Mouse (Mus musculus) adrenal gland, postnatal 10 days (tissue): ENCODE results near the gene Hist1h3c. TPM values are rescaled to one million over a fixed set of nuclear protein-coding genes. Genes with fewer than 3 reads are reported as not detected.
A peak's percentile ranks its signal among the peaks of the same experiment; 100 is the strongest.

Source experiments
- DNase-seq: peaks from one replicate; pipeline ENCODE4 v3.0.0; 2021; ENCODE audit warnings: mixed read lengths
- total RNA-seq, 2 experiments: library from RNA; stranded (reverse); gene quantifications; 2 replicates each; pipeline ENCODE4 v1.2.3; 2021

The Hist1h3c gene
- total RNA-seq, 2 experiments from 2014 or later = 127 to 144 TPM

DNA sequence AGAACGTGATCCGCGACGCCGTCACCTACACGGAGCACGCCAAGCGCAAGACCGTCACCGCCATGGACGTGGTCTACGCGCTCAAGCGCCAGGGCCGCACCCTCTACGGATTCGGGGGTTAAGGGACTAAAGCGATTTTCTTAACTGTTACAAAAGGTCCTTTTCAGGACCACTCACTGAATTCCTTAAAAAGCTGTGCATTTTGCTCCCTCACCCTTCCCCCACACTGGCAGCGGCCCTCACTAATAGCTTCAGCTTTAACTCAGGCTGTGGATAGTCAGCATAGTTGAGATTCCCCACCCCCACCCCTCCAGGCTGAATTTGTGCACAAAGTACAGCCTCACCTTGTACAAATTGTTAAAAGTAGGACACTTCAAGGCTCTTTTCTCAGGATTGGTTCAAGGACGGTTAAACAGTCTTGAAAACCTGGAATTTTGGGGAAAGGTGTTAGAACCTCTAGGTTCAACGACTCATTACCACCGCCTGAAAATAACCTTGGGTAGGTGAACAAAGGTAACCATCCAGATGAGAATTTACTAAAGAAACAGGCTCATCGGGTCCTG, 11.9 kb upstream of the Hist1h3c start:
- no peak for DNase-seq

DNA sequence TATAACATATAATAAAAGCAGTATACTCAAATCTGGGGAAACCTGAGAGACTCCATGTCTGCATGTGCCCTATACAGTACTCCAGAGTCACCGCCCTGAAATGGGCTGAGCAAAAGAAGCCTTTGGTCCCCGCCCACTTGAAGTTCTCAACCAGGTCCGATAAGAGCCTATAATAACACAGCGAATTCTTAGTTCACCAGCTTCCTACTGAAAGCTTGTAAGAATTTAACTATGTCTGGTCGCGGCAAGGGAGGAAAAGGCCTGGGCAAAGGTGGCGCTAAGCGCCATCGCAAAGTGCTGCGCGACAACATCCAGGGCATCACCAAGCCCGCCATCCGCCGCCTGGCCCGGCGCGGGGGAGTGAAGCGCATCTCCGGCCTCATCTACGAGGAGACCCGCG, 11.4 kb upstream of the Hist1h3c start, which contains the start of gene Hist1h4b:
Gene Hist1h4b, plus strand, starts transcription at position 224 of the 400 bp plus-strand sequence.
- peak; percentile 91 for DNase-seq

DNA sequence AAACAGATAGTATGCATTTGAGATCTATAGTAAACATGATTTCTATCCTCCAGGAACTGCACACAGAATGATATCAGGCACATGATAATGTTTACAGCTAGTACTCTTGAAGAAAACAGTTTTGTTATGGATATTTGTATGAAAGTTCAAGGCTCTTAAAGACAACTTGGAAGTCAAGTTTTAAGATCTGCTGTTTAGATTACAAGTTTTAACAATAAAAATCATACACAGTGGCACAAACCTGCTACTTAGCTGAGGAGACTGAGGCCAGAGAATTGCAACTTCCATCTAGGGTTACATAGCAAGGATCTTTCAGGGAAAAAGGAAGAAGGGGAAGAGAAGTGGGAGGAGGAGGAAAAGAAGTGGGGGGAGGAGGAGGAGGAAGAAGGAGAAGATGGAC, 9.6 kb upstream of the Hist1h3c start:
- DNase-seq = no peak

DNA sequence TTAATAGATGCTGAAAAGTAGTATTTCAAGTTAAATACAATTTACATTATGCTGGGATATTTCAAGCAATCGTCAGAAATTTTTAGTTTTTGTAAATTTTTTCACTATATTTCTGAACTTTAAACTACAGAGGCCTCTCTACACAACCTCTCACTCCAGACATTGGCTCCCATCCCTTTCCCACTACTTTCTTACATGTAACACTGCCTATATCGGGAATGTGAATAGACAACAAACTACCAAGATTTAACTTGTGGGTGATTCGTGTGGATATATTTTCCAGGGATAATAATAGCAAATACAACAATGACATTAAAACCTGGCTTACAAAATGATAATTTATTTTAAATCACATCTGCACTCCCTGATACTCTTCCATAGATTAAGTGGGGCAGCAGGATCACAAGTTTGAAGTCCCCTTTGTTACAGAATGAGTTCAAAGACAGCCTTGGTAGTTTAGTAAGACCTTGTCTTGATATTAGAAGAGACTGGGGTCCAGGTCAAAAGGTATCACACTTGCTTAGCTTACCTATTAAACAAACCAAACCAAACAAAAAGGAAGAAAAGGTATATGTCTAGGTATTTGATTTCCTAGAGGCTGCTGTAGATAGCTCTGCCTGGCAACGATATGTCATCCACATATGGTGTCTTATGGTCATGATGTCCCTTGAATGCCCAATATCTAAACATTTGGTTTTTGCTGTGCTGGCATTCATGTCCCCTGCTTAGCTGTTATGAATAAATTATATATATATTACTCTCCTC, 8.1 kb upstream of the Hist1h3c start:
- DNase-seq = no peak

DNA sequence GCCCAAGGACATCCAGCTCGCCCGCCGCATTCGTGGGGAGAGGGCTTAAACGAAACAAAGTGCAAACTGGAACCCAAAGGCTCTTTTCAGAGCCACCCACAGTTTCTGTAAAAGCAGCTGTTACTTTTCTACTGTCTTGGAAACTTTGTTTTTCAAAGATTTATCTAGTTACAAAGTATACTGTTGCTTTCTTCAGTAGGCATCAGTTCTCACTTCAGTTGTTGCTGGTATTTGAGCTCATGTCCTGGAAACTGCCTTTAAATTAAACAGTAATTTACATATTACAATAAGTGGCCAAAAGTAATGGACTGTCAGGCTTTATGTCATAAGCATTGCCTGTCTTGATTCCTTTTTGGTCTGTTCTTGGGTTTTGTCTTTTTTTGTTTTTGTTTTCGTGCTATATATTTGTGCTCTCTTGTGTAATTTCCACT, 7.4 kb upstream of the Hist1h3c start:
- DNase-seq = no peak

DNA sequence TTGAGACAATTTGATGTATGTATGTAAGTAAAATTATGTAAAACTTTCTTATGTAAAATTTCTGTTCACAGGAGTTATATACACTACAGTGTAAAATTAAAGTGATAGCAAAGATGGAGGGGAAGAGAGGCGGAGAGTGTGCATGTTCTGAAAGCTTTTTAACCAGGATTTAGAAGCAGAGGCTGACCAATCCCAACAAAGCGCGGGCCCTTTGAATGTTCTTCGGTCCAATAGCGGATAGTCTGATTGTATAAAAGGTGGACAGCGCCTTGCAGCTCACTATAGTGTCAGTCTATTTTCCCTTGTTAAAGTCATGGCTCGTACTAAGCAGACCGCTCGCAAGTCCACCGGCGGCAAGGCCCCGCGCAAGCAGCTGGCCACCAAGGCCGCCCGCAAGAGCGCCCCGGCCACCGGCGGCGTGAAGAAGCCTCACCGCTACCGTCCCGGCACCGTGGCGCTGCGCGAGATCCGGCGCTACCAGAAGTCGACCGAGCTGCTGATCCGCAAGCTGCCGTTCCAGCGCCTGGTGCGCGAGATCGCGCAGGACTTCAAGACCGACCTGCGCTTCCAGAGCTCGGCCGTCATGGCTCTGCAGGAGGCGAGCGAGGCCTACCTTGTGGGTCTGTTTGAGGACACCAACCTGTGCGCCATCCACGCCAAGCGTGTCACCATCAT, 6.8 kb upstream of the Hist1h3c start, which contains the start of gene Hist1h3b:
Gene Hist1h3b, plus strand, starts transcription at position 201 of the 675 bp plus-strand sequence.
- peak; percentile 93 for DNase-seq

DNA sequence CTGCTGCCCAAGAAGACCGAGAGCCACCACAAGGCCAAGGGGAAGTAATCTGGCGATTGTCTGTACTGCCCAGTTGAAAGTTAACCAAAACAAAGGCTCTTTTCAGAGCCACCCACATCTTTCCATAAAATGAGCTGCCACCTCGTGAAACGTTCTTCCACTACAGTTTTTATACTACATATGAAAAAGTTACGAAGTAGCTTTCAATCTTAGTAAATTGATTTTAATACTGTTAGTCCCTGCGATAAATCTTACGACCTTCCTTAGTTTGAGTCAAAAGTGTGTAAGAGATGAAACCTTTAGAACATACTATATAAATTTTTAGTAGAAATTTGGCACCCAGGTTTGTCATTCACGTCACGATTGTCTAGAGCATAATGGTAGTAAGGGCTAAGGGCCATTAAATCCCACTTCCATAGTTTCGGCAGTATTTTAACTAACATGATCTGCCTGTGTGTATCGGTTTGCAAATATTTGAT, 6.1 kb upstream of the Hist1h3c start:
- DNase-seq = no peak

DNA sequence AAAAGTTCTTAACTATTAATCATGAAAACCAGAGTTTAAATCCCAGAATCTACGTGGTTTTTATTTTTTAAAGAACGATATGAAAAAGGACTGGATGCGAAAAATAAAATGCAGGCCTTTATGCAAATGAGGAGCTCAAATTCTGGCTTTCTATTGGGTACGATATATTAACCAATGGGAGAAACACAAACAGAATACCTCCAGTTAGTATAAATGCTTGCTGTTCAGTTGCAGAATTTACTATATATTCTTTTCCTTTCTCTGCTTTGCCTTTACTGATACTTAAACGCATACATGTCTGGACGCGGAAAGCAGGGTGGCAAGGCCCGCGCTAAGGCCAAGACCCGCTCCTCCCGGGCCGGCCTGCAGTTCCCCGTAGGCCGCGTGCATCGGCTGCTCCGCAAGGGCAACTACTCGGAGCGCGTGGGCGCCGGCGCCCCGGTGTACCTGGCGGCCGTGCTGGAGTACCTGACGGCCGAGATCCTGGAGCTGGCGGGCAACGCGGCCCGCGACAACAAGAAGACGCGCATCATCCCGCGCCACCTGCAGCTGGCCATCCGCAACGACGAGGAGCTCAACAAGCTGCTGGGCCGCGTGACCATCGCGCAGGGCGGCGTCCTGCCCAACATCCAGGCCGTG, 5.6 kb upstream of the Hist1h3c start, which contains the start of gene Hist1h2ab:
Gene Hist1h2ab, plus strand, starts transcription at position 288 of the 639 bp plus-strand sequence.
- peak; percentile 61 for DNase-seq

DNA sequence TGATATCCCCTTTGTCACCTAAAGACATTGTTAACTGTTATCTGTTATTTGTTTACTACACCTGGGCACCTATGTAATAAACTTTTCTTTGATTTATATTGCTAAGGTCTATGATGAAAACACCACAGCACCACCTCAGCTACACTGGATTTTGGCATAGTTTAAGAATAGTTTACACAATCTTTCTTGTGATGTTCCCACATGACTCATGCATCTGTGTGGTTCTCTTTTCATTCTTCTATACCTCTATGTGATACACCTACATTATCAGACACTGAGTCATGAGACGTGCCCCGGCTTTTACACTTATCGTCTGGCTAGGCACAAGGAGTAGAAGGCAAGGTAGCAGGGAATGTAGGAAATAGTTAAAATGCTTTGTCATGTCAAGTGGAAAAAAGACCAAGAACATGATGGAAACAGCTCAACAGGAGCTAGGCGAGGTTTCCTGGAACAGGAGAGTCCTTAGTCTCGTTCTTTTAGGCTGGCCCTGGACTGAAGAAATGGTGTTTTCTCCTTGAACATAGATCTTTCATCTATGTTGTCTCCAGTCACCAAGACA, 4.2 kb upstream of the Hist1h3c start:
- no peak for DNase-seq

DNA sequence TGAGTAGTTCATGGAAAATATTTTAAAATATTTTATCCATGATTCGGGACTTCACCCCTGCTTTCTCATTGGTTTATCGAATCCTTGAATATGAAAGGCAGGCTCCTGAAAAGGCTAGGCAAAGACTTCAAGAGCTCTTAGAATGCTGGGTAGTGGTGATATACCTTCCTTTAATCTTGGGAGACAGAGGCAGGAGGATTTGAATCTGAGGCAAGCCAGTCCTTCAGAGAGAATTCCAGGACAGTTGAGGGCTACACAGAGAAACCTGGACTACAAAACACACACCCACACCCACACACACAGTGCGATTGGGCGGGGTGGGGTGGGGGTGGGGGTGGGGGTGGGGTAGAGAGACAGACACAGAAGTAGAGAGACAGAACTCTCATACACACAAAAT, 2.5 kb upstream of the Hist1h3c start:
- DNase-seq = no peak

DNA sequence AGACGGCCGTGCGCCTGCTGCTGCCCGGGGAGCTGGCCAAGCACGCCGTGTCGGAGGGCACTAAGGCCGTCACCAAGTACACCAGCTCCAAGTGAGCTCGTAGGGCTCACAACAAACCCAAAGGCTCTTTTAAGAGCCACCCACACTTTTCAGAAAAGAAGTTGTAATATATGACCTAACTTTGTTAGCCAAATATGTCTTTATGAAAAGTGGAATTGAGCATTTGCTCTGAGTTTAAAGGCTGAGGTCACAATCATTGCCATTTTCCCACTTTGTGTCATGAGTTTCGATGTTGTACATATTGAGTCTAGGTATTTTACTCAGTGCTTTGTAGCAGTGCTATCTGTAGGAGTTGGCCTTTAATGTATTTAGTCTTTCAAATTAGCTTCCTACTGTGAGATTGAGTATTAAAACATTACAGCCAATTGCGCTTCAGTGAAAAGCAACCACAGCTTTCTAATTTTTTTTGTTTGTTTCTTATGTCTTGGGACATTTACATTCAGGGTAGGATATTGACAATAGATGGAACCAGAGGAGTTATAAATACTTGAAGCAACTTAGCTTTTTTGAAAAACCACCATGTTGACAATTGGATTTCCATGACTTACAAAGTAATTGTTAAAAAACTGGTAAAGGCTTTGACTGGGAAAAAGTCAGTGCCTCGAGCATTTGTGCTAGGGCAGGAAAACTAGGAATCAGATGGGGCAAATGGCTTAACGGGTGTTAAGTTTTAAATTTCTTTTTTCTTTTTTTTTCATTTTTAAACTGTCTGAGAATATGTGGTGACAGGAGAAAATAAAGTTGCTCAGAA, 1.9 kb upstream of the Hist1h3c start:
- DNase-seq = no peak

DNA sequence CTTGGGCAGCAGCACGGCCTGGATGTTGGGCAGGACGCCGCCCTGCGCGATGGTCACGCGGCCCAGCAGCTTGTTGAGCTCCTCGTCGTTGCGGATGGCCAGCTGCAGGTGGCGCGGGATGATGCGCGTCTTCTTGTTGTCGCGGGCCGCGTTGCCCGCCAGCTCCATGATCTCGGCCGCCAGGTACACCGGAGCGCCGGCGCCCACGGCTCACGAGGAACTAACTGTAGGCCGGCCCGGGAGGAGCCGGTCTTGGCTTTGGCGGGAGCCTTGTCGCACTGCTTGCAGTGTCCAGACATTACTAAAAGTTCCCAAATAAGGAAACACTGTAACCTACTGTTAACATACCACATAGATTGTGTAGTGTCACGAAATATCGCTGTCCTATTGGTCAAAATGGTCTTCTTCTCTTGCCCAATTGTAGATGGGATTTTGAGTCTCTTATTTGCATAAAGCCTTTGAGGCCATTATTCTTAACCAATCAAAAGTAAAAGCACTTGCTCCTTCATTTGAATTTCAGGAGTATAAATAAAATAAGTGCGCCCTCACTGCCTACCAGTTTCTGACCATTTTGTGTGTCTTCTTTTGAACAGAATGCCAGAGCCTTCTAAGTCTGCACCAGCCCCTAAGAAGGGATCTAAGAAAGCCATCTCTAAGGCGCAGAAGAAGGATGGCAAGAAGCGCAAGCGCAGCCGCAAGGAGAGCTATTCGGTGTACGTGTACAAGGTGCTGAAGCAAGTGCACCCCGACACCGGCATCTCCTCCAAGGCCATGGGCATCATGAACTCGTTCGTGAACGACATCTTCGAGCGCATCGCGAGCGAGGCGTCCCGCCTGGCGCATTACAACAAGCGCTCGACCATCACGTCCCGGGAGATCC, 1.0 kb upstream of the Hist1h3c start, which contains the start of gene Hist1h2bb:
Gene Hist1h2bb, plus strand, starts transcription at position 534 of the 880 bp plus-strand sequence.
- DNase-seq = peak; percentile 72

DNA sequence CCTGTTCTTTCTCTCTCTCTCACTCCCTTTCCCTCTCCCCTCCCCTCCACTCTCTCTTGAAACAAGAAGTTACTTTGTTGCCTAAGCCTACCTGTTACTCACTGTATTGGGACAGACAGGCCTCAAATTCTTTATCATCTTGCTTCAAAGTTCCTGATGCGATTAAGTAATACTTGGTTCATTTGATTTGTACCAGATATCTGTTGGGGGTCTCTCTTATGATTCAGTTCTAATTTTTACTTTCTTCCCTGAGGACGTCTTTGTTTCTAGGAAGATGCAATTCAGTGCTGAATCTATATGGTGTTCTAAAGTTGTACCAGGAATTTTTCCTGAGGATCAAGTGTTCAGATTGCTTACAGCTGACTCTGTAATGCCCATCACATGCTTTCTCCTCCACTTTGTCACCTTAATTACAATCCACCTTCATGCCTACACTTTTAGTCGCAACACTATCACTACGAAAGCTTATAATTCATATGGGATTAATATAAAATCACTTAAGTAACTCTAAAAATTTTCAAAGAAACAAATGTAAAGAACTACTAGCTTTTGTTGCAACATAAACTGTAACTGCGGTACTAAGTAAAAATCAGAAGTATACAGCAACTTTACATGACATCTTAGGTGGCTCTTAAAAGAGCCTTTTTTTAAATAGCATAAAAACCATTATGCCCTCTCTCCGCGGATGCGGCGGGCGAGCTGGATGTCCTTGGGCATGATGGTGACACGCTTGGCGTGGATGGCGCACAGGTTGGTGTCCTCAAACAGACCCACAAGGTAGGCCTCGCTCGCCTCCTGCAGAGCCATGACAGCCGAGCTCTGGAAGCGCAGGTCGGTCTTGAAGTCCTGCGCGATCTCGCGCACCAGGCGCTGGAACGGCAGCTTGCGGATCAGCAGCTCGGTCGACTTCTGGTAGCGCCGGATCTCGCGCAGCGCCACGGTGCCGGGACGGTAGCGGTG, 701 bp downstream of the Hist1h3c start:
- no peak for DNase-seq

DNA sequence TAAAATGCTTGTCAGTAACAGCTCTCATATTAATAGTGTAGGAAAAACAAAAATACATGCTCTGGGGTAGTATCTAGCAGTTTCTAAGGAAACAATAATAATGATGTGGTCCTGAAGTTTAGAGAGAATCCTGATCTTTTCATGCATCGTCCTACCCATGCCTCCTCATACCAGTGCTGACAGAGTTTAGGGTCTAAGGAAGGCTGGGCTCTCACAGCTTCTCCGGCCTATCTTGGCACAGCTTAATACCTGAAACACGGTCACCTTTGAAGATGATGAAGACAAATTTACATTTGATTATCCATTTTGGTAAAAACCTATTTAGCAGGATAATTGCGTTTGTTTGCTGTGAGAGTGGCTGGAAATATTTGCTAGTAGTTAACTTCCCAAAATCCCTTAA, 1.4 kb downstream of the Hist1h3c start:
- no peak for DNase-seq

DNA sequence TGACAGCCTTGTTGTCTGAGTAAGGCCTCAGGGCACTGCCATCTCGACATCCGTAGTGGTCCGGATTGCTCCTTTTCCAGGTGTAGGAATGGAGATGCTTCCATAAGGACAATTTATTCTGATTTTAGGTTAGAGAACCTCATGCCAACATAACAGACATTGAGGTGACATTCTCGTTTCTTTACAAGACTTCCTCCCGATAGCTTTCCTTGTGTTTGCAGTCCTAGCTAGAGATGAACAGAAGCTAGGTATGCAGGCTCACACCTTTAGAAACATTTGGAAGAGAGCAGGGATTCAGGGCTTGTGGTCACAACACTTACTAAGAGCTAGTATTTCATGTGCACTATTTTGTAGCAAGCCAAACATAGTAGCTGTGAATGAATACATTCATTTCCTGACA, 2.2 kb downstream of the Hist1h3c start:
- DNase-seq = no peak

DNA sequence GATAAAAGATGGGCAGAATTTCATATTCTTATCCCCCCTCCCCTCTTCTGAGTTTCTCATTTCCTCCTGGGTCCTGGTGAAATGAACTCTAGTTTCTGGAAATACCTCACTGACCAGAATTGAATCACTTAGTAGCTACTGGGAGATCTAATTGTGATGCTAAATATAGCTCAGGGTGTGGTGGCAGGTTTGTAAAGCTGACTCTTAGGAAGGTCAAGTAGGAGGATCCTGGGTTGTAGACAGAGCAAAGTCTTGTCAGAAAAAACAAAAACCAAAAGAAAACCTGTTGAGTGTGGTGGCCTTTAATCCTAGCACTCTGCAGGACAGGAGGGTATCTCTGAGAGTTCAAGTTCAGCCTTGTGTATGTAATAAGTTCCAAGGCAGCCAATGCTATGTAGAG, 3.4 kb downstream of the Hist1h3c start:
- DNase-seq = no peak

DNA sequence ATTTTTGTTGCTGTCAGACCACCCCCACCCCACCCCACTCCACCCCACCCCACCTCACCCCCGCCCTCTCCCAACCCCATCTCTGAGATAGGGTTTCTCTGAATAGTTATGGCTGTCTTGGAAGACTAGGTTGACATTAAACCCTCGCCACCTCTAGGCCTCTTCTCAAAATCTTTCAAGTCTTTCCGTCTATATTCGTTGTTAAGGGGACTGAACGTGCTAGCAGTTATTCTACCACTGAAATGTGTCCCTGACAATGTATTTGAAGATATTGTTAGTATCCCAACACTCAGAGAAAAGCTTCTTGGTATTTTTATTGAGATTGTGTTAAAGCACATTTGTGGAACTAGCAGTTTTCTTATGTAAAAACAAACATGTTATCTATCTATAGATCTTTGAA, 4.5 kb downstream of the Hist1h3c start:
- DNase-seq = no peak

DNA sequence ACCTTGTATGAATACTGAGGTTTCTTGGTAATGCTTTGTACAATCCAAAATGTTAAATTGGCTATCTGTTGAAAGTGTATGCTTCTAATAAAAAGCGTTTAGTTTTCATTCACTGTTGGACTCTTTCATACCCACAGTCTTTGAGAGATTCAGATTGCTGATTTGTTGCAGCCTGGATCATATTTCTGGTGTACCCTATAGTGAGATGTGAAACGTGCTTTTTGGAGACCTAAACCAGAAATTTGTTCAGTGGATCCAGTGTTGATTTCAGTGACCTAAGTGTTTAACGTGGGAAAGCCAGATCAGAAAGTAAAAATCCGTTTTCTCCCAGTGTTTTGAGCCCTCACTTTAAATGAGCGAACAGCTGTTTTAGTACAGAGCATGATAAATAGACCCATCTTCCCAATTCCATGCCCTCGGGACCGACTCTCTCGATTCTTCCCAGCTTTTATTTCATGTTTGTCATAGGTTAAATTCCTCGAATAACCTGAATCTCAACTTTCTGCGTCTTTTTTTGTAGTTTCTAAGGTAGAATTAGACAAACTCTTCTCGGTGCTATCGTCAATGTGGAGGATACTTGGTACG, 5.1 kb downstream of the Hist1h3c start:
- DNase-seq = no peak

DNA sequence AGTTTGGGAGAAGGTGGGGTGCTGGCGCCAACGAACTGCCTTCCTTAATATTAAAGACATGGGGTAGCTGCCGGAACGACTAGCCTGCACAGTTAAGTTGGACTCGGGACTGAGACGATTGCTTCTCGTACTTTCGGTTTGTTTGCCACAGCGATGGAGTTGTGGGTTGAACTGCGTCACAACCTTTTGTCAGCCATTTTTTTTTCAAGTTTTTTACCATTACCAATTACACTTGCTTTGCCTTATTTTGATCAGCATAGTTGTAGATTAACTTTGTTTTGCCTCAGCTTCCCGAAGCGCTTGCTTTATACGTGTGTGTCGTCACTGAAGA, 5.5 kb downstream of the Hist1h3c start:
- no peak for DNase-seq
